Comparison of ENCODE assay signal across 8 mouse cellular contexts in the genomic region with DNA sequence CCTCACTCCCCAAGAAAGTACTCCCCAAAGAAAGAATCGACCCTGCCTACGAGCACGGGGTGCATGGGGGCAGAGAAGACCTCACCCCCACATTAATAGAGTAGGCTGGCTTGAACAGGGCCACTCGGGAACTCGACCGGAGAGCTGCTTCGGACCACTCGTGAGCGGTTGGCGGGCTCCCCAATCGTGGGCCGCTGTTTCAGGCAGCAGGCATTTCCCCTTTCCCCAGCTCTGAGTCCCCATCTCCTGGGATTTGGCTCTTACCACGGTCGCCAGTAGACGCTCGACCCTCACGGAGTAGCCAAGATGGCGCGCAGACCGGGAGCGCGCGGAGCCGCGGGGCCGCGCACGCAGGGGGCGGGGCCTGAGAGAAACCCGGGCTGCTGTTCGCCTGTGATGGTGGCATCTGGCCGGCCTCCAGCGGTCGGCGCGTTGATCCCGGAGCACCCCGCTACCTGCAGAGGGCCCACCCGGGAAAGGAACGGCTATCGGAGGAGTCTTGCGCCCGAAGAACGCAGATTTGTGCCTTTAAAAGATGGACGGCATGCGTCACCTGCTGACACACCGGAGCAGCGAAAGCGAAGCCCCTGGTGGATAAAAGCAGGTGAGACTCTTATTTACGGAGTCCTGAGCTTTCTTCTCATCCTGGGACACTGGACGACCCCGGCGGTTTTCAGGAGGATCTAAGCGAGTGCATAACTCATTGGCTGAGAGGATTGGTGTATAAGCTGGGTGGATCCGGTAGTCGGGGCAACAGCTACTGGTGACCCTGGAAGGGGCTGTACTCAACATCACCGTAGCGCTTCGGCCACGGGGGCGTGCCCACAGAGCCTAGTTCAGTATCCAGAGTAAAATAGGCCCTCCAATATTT. TPM values are rescaled to one million over a fixed set of nuclear protein-coding genes. Genes with fewer than 3 reads are reported as not detected.
A peak's percentile ranks its signal among the peaks of the same experiment; 100 is the strongest.
DNase-seq lines count a peak whose midpoint lies in the region; ATAC-seq and TF ChIP-seq lines count a peak whose summit lies in the region.

Gene Rpp25l (minus strand): TSS at position 338 of the 871 bp plus-strand sequence.

- DNase-seq in CD8-positive naive resting alpha-beta T cell, adult 2 months (ENCODE audit: low read depth in 2 of 2, low spot score in 2 of 2) = peak; percentile 61 to 80
- peak; percentile 53 for DNase-seq in c-Kit-positive CD71-negative TER-119-negative erythroid progenitor cells, embryonic 14.5 days (ENCODE audit: low read depth)
- peak; percentile 93 for DNase-seq in forebrain, embryonic 11.5 days (ENCODE audit: low spot score)
- peak; percentile 89 to 92 for DNase-seq in kidney, postnatal 25 days

- peak within 1 kb of the TSS; percentile 90 for H3K9ac ChIP-seq in forebrain, embryonic 11.5 days (ENCODE audit: low read length)
- H3K9ac ChIP-seq in heart, embryonic 15.5 days = peak within 1 kb of the TSS; percentile 81
- peak within 1 kb of the TSS; percentile 92 for H3K9ac ChIP-seq in liver, embryonic 16.5 days (ENCODE audit: low read depth, low read length)
- H3K9ac ChIP-seq in neural tube, embryonic 12.5 days = peak within 1 kb of the TSS; percentile 86

- no peaks in the 10 kb centered on the region for H3K9me3 ChIP-seq in forebrain, embryonic 11.5 days (ENCODE audit: control insufficient read depth, low read length)
- H3K9me3 ChIP-seq in heart, embryonic 15.5 days (replicated peaks) = no peaks in the 10 kb centered on the region
- H3K9me3 ChIP-seq in liver, embryonic 16.5 days (replicated peaks; ENCODE audit: control insufficient read depth, low read length) = no peaks in the 10 kb centered on the region
- H3K9me3 ChIP-seq in neural tube, embryonic 12.5 days = no peaks in the 10 kb centered on the region

- no peaks in the 10 kb centered on the region for H3K27me3 ChIP-seq in forebrain, embryonic 11.5 days (ENCODE audit: control insufficient read depth, insufficient read depth, low read length)
- no peaks in the 10 kb centered on the region for H3K27me3 ChIP-seq in heart, embryonic 15.5 days
- H3K27me3 ChIP-seq in liver, embryonic 16.5 days (ENCODE audit: control insufficient read depth, insufficient read depth, low read depth, low read length) = no peaks in the 10 kb centered on the region
- no peaks in the 10 kb centered on the region for H3K27me3 ChIP-seq in neural tube, embryonic 12.5 days (replicated peaks)
- H3K27me3 ChIP-seq in testis, adult 2 months (ENCODE audit: control insufficient read depth, insufficient read depth, low read length) = no peaks in the 10 kb centered on the region

- ATAC-seq in forebrain, embryonic 11.5 days (replicated peaks; ENCODE audit: low FRiP score) = peak; percentile 75
- ATAC-seq in heart, embryonic 15.5 days (replicated peaks; ENCODE audit: insufficient number of reproducible peaks, insufficient read depth, low FRiP score, low read depth) = peak; percentile 60; the same call in 1 of the 2 replicates
- peak; percentile 87 for ATAC-seq in liver, embryonic 16.5 days (ENCODE audit: low read depth)
- peak; percentile 72 for ATAC-seq in neural tube, embryonic 12.5 days (ENCODE audit: low FRiP score, low read depth)

- peaks cover 3% of the 10 kb centered on the region; the same call in 1 of the 2 replicates for H3K36me3 ChIP-seq in forebrain, embryonic 11.5 days (ENCODE audit: control insufficient read depth, insufficient read depth, low read length)
- peaks cover 18% of the 10 kb centered on the region; the same call in 1 of the 2 replicates for H3K36me3 ChIP-seq in heart, embryonic 15.5 days
- peaks cover 4% of the 10 kb centered on the region for H3K36me3 ChIP-seq in liver, embryonic 16.5 days (ENCODE audit: control insufficient read depth, insufficient read depth)
- H3K36me3 ChIP-seq in neural tube, embryonic 12.5 days = peaks cover 35% of the 10 kb centered on the region
- peaks cover 2% of the 10 kb centered on the region for H3K36me3 ChIP-seq in testis, adult 2 months (ENCODE audit: control insufficient read depth, insufficient read depth, low read length)

- under 1% methylated on average over 61 of the region's 61 CpGs for WGBS in forebrain, embryonic 11.5 days
- WGBS in heart, embryonic 15.5 days = under 1% methylated on average over 61 of the region's 61 CpGs
- under 1% methylated on average over 61 of the region's 61 CpGs for WGBS in liver, embryonic 16.5 days (ENCODE audit: insufficient replicate concordance)
- WGBS in neural tube, embryonic 12.5 days = under 1% methylated on average over 61 of the region's 61 CpGs

- TF ChIP-seq CTCF in testis, adult 2 months (IDR thresholded peaks at IDR 0.05; ENCODE audit: control insufficient read depth, insufficient read depth, insufficient replicate concordance, low read depth, low read length) = 0 out of 2 replicates have a peak, but pooled peaks have one; percentile 16

- 0 out of 2 replicates have a peak within 1 kb of the TSS, but pooled peaks have one; percentile 8 for H3K27ac ChIP-seq in forebrain, embryonic 11.5 days (ENCODE audit: low read depth, low read length)
- H3K27ac ChIP-seq in heart, embryonic 15.5 days = peak within 1 kb of the TSS; percentile 61
- peak within 1 kb of the TSS; percentile 69 for H3K27ac ChIP-seq in liver, embryonic 16.5 days (ENCODE audit: low read length)
- H3K27ac ChIP-seq in neural tube, embryonic 12.5 days = no peak within 1 kb of the TSS
- H3K27ac ChIP-seq in testis, adult 2 months (ENCODE audit: control insufficient read depth, insufficient read depth, low read depth, low read length) = peak within 1 kb of the TSS; percentile 86

- H3K4me1 ChIP-seq in forebrain, embryonic 11.5 days (replicated peaks; ENCODE audit: control insufficient read depth, insufficient read depth, low read length) = peaks cover 13% of the 10 kb centered on the region
- peaks cover 20% of the 10 kb centered on the region for H3K4me1 ChIP-seq in heart, embryonic 15.5 days (replicated peaks)
- H3K4me1 ChIP-seq in liver, embryonic 16.5 days (ENCODE audit: control insufficient read depth, low read depth, low read length) = peaks cover 17% of the 10 kb centered on the region
- peaks cover 33% of the 10 kb centered on the region for H3K4me1 ChIP-seq in neural tube, embryonic 12.5 days
- peaks cover 25% of the 10 kb centered on the region for H3K4me1 ChIP-seq in testis, adult 2 months (ENCODE audit: control insufficient read depth, insufficient read depth, low read length)

- peak within 1 kb of the TSS; percentile 90 for H3K4me2 ChIP-seq in forebrain, embryonic 11.5 days (ENCODE audit: low read depth, low read length, severe bottlenecking)
- peak within 1 kb of the TSS; percentile 84 for H3K4me2 ChIP-seq in heart, embryonic 15.5 days
- peak within 1 kb of the TSS; percentile 96 for H3K4me2 ChIP-seq in liver, embryonic 16.5 days (ENCODE audit: low read depth, low read length)
- H3K4me2 ChIP-seq in neural tube, embryonic 12.5 days (replicated peaks) = peak within 1 kb of the TSS; percentile 93

- peak within 1 kb of the TSS; percentile 80 for H3K4me3 ChIP-seq in forebrain, embryonic 11.5 days (ENCODE audit: low read depth, low read length)
- H3K4me3 ChIP-seq in heart, embryonic 15.5 days = peak within 1 kb of the TSS; percentile 77
- H3K4me3 ChIP-seq in liver, embryonic 16.5 days (ENCODE audit: low read depth, low read length) = peak within 1 kb of the TSS; percentile 88
- peak within 1 kb of the TSS; percentile 77 for H3K4me3 ChIP-seq in neural tube, embryonic 12.5 days
- peak within 1 kb of the TSS; percentile 96 for H3K4me3 ChIP-seq in testis, adult 2 months (ENCODE audit: control insufficient read depth, low read depth, low read length)

- peak; percentile 85 for TF ChIP-seq POLR2A in testis, adult 2 months (IDR thresholded peaks at IDR 0.05; ENCODE audit: control insufficient read depth, low read depth, low read length)

RNA-seq across cellular contexts. Expression of gene Rpp25l, which starts in this region (rescaled TPM):
- 92.0 and 92.5 TPM in 2 replicates for polyA plus RNA-seq in forebrain, embryonic 11.5 days (2014; fragmentation: Nextera tagmentation; extraction: Ambion mirVana)
- polyA plus RNA-seq in heart, embryonic 15.5 days (2015; fragmentation: Nextera tagmentation; extraction: Ambion mirVana) = 42.7 and 47.4 TPM in 2 replicates
- 27.1 and 27.2 TPM in 2 replicates for polyA plus RNA-seq in liver, embryonic 16.5 days (2015; fragmentation: Nextera tagmentation; extraction: Ambion mirVana)
- 65.9 and 66.9 TPM in 2 replicates for polyA plus RNA-seq in neural tube, embryonic 12.5 days (2016; fragmentation: Nextera tagmentation; extraction: Ambion mirVana)
- 21.8 and 27.5 TPM in 2 replicates for polyA plus RNA-seq in testis, adult 2 months (2012; rRNA removed)
